Mouse (Mus musculus): Measurements from ENCODE around the gene Pcnx. TPM values are rescaled to one million over a fixed set of nuclear protein-coding genes. Genes with fewer than 3 reads are reported as not detected.

Gene Pcnx
- polyA plus RNA-seq, 1 experiment from 2014 or later: 19.5 TPM

DNA sequence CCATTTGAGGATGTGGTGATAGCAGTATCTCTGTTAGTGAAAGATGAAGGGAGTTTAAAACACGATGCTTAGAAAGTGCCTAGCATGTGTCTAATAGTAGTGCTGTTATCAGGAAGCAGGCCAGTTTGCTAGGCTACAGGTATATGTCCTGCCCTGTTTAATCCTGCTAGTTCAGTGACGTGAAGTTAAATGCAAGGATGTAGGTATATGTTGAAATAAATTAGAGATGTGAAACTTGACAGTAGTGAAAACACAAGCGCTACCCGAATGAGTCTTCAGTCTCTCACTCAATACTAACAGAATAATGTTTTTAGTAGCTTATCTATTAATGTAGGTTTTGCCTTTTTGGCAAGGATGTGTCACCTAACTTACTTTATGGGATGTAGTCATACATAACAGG lies 62.0 kb downstream of the Pcnx start:
- 90% methylated on average over 4 of the region's 4 CpGs for WGBS
- no peaks in the 10 kb centered on the region for H3K27me3 ChIP-seq (ENCODE audit: control insufficient read depth, insufficient read depth, low read length)
- peaks cover 28% of the 10 kb centered on the region for H3K36me3 ChIP-seq (ENCODE audit: control insufficient read depth, insufficient read depth, low read length)
- no peak overlapping the region for H3K27ac ChIP-seq (ENCODE audit: low read depth, low read length)
- no peak overlapping the region for H3K4me2 ChIP-seq (replicated peaks; ENCODE audit: low read depth, low read length)
- no peak overlapping the region for H3K4me3 ChIP-seq (ENCODE audit: low read length)
- H3K9ac ChIP-seq (ENCODE audit: low read depth, low read length): no peak overlapping the region
- no peaks in the 10 kb centered on the region for H3K9me3 ChIP-seq (ENCODE audit: control insufficient read depth, low read length)
- ATAC-seq (ENCODE audit: low FRiP score, low TSS enrichment): no peak
- no peaks in the 10 kb centered on the region for H3K4me1 ChIP-seq (ENCODE audit: control insufficient read depth, insufficient read depth, low read length)

DNA sequence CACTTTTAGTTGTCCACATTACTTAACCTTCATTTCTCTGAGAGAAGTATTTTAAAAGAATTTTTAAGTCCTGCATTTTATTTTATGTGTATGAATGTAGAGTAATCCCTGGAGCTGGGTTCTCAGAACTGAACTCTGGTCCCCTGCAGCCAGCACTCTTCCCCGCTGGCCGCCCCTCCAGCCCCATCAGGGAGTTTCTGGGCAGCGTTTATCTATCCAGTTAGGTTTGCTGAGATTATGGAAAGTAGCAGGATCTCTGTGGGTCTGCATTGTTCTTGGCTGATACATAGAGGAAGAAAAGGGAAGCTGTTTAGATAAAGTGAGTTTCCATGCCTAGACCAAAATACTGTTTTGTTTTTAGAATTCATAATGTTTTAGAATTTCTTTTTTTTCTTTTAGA lies 63.0 kb downstream of the Pcnx start:
- Histone ChIP-seq H3K4me2 (replicated peaks; ENCODE audit: low read depth, low read length) (no peak overlapping the region), H3K9ac (ENCODE audit: low read depth, low read length) (no peak overlapping the region), H3K27me3 (ENCODE audit: control insufficient read depth, insufficient read depth, low read length) (no peaks in the 10 kb centered on the region), H3K4me3 (ENCODE audit: low read length) (no peak overlapping the region), H3K9me3 (ENCODE audit: control insufficient read depth, low read length) (no peaks in the 10 kb centered on the region), H3K4me1 (ENCODE audit: control insufficient read depth, insufficient read depth, low read length) (no peaks in the 10 kb centered on the region), H3K27ac (ENCODE audit: low read depth, low read length) (no peak overlapping the region), H3K36me3 (ENCODE audit: control insufficient read depth, insufficient read depth, low read length) (peaks cover 22% of the 10 kb centered on the region)
- no peak for ATAC-seq (ENCODE audit: low FRiP score, low TSS enrichment)
- WGBS: 84% methylated on average over 3 of the region's 3 CpGs

DNA sequence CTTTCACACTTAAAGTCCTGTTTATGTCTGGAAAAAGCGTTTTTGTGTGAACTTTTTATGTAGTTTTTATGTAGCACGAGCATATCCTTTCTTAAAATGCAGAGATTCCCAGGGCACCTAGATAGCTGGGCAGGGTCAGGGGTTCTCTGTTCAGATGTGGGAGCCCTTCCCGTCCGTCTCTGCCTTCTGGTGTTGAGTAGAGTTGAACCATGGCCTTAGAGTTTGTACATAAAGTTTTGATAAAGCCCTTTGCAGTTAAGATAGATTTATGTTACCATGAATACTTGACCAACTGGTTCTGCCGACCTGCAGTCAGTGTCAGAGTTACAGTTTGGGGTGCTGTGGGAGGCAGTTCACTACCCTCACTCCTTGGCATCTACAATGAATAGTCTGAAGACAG lies 67.3 kb downstream of the Pcnx start:
- Histone ChIP-seq H3K4me3 (ENCODE audit: low read length) (no peak overlapping the region), H3K4me2 (replicated peaks; ENCODE audit: low read depth, low read length) (no peak overlapping the region), H3K9ac (ENCODE audit: low read depth, low read length) (no peak overlapping the region), H3K27me3 (ENCODE audit: control insufficient read depth, insufficient read depth, low read length) (no peaks in the 10 kb centered on the region), H3K36me3 (ENCODE audit: control insufficient read depth, insufficient read depth, low read length) (no peaks in the 10 kb centered on the region; the same call in 1 of the 2 replicates), H3K9me3 (ENCODE audit: control insufficient read depth, low read length) (no peaks in the 10 kb centered on the region), H3K27ac (ENCODE audit: low read depth, low read length) (no peak overlapping the region), H3K4me1 (ENCODE audit: control insufficient read depth, insufficient read depth, low read length) (no peaks in the 10 kb centered on the region)
- 78% methylated on average over 5 of the region's 5 CpGs for WGBS
- no peak for ATAC-seq (ENCODE audit: low FRiP score, low TSS enrichment)

DNA sequence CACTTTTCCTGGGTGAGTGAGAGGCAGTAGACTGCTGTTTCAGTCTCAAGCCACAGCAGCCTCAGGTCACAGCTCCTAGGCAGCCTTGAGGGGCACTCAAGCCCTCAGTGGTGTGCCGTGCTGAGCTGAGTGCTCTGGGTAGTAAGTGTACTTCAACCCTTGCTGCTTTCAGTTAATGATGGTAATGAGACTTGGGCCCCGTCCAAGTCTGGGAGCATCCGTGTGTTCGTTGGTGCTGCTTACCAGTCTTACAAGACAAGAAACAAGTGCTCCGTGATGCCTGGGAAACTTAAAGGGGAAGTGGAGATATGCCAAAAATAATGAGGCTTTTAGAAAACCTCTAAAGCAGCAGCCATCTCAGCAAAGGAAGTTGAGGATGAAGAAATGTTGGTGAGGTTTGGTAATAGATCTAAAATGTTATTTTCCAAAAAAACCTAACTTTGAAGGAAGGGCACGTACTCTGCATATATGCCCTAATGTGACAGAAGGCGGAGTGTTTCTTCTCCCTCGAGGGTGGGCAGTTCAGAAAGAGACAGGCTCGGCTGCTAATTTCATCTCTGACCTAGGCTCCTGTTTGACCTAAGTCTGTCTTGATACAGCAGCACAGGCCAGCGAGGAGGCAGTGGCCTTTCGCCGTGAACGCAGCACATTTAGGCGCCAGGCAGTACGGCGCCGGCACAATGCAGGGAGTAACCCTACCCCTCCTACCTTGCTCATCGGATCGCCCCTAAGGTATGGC lies 68.0 kb downstream of the Pcnx start:
- Histone ChIP-seq H3K4me2 (replicated peaks; ENCODE audit: low read depth, low read length) (no peak overlapping the region), H3K36me3 (ENCODE audit: control insufficient read depth, insufficient read depth, low read length) (no peaks in the 10 kb centered on the region; the same call in 1 of the 2 replicates), H3K27me3 (ENCODE audit: control insufficient read depth, insufficient read depth, low read length) (no peaks in the 10 kb centered on the region), H3K9me3 (ENCODE audit: control insufficient read depth, low read length) (no peaks in the 10 kb centered on the region), H3K4me1 (ENCODE audit: control insufficient read depth, insufficient read depth, low read length) (no peaks in the 10 kb centered on the region), H3K4me3 (ENCODE audit: low read length) (no peak overlapping the region), H3K9ac (ENCODE audit: low read depth, low read length) (no peak overlapping the region), H3K27ac (ENCODE audit: low read depth, low read length) (no peak overlapping the region)
- WGBS: 76% methylated on average over 19 of the region's 19 CpGs
- ATAC-seq (ENCODE audit: low FRiP score, low TSS enrichment): no peak

DNA sequence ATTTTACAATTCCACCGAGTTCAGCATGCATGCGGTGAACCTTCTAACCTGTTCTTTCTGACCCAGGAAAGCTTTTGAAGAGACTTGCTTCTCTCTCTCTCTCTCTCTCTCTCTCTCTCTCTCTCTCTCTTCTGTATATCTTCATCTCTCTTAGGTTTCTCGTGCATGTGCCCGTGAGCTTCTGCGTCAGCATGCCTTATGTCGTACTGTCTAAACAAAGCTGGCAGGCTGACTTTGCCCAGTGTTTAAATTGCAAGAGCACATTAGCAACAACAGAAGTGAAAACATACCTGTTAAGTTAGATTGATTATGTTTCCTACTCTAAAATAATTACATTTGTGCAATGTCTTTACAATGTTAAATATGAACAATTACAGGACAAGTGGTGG lies 68.6 kb downstream of the Pcnx start:
- no peaks in the 10 kb centered on the region for H3K9me3 ChIP-seq (ENCODE audit: control insufficient read depth, low read length)
- no peak overlapping the region for H3K4me3 ChIP-seq (ENCODE audit: low read length)
- WGBS: 76% methylated on average over 6 of the region's 6 CpGs
- H3K4me2 ChIP-seq (replicated peaks; ENCODE audit: low read depth, low read length): no peak overlapping the region
- no peaks in the 10 kb centered on the region for H3K4me1 ChIP-seq (ENCODE audit: control insufficient read depth, insufficient read depth, low read length)
- H3K27ac ChIP-seq (ENCODE audit: low read depth, low read length): no peak overlapping the region
- H3K27me3 ChIP-seq (ENCODE audit: control insufficient read depth, insufficient read depth, low read length): no peaks in the 10 kb centered on the region
- no peak for ATAC-seq (ENCODE audit: low FRiP score, low TSS enrichment)
- no peak overlapping the region for H3K9ac ChIP-seq (ENCODE audit: low read depth, low read length)
- H3K36me3 ChIP-seq (ENCODE audit: control insufficient read depth, insufficient read depth, low read length): peaks cover 1% of the 10 kb centered on the region; the same call in 1 of the 2 replicates

DNA sequence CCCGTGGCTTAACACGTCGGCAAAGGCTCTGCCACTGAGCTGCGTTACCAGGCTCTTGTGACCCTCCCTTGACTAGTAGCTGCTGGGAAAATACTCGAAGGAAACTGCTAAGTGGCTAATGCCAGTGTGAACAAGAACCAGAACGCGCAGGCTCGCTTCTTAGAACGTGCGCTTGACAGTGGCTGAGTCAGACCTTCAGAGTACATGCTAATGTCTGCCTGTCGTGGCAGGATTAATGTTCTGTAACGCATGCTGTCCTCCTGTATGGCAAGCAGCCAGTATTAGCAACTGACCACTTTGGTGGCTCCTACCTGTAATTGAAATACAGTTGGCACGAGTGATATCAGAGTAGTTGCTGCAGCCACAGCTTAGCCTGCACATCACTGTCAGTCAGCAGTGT lies 72.2 kb downstream of the Pcnx start:
- ATAC-seq (ENCODE audit: low FRiP score, low TSS enrichment): no peak
- Histone ChIP-seq H3K27ac (ENCODE audit: low read depth, low read length) (no peak overlapping the region), H3K4me3 (ENCODE audit: low read length) (no peak overlapping the region), H3K4me1 (ENCODE audit: control insufficient read depth, insufficient read depth, low read length) (no peaks in the 10 kb centered on the region), H3K9me3 (ENCODE audit: control insufficient read depth, low read length) (no peaks in the 10 kb centered on the region), H3K4me2 (replicated peaks; ENCODE audit: low read depth, low read length) (no peak overlapping the region), H3K27me3 (ENCODE audit: control insufficient read depth, insufficient read depth, low read length) (no peaks in the 10 kb centered on the region), H3K9ac (ENCODE audit: low read depth, low read length) (no peak overlapping the region), H3K36me3 (ENCODE audit: control insufficient read depth, insufficient read depth, low read length) (peaks cover 4% of the 10 kb centered on the region; the same call in 1 of the 2 replicates)
- 63% methylated on average over 13 of the region's 13 CpGs for WGBS

DNA sequence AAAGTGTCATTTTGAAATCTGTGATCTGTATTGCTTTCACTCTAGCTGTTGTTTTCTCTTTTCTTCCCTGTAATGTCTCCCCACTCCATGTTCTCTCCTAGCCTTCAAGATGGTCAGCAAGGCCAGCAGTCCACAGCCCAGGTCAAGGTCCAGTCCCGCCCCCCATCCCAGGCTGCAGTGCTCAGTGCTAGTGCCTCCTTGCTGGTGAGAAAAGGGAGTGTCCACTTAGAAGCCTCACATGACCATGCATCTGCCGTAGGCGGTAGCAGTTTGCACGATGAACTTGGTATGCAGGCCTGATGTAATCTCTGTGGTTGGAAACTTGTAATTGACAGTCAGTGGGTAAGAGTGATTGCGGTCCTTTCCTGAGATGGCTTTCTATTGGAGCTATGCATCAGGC lies 73.6 kb downstream of the Pcnx start:
- Histone ChIP-seq H3K36me3 (ENCODE audit: control insufficient read depth, insufficient read depth, low read length) (peaks cover 4% of the 10 kb centered on the region; the same call in 1 of the 2 replicates), H3K4me2 (replicated peaks; ENCODE audit: low read depth, low read length) (no peak overlapping the region), H3K4me1 (ENCODE audit: control insufficient read depth, insufficient read depth, low read length) (no peaks in the 10 kb centered on the region), H3K27me3 (ENCODE audit: control insufficient read depth, insufficient read depth, low read length) (no peaks in the 10 kb centered on the region), H3K9ac (ENCODE audit: low read depth, low read length) (no peak overlapping the region), H3K27ac (ENCODE audit: low read depth, low read length) (no peak overlapping the region), H3K9me3 (ENCODE audit: control insufficient read depth, low read length) (no peaks in the 10 kb centered on the region), H3K4me3 (ENCODE audit: low read length) (no peak overlapping the region)
- ATAC-seq (ENCODE audit: low FRiP score, low TSS enrichment): no peak
- 91% methylated on average over 5 of the region's 5 CpGs for WGBS

DNA sequence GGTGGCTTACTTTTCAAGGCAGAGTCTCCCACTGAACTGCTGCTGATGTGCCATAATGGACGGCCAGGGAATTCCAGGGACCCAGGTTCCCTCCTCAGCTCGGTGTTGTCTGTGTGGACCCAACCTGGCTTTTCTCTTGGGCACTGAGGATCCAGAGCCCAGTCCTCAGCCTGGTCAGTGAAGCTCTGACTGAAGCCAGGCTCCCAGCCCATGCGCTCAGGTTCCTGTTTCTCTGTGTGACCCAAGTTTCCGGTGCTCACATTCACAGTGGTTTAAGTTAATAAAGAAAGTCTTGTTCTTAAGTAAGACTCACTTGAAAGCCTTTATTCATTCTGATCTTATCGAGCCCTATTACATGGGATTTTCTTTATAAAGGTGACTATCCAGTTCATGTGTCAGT lies 74.7 kb downstream of the Pcnx start:
- H3K4me2 ChIP-seq (replicated peaks; ENCODE audit: low read depth, low read length): no peak overlapping the region
- 94% methylated on average over 5 of the region's 5 CpGs for WGBS
- H3K4me3 ChIP-seq (ENCODE audit: low read length): no peak overlapping the region
- no peak overlapping the region for H3K9ac ChIP-seq (ENCODE audit: low read depth, low read length)
- no peaks in the 10 kb centered on the region for H3K4me1 ChIP-seq (ENCODE audit: control insufficient read depth, insufficient read depth, low read length)
- H3K9me3 ChIP-seq (ENCODE audit: control insufficient read depth, low read length): no peaks in the 10 kb centered on the region
- H3K27ac ChIP-seq (ENCODE audit: low read depth, low read length): no peak overlapping the region
- H3K27me3 ChIP-seq (ENCODE audit: control insufficient read depth, insufficient read depth, low read length): no peaks in the 10 kb centered on the region
- ATAC-seq (ENCODE audit: low FRiP score, low TSS enrichment): no peak
- H3K36me3 ChIP-seq (ENCODE audit: control insufficient read depth, insufficient read depth, low read length): peaks cover 4% of the 10 kb centered on the region; the same call in 1 of the 2 replicates

DNA sequence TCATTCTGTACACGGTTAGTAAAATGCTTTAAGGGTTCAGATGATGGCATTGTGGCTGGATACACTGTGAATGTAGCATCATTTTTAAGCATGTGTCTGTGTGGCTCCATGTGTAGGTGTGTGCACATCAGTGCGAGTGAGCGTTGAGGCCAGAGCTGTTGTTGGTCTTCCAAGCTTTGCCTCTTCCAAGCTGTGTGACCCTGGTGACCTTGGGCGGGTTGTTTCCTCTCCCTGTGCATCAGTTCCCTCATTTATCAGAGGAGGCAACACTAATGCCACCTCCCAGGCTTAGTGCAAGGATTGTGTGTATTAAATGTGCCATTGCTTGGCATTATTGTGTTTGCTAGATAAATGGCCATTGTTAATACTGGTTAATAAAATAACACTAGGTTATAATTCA lies 76.2 kb downstream of the Pcnx start:
- Histone ChIP-seq H3K4me3 (ENCODE audit: low read length) (no peak overlapping the region), H3K27me3 (ENCODE audit: control insufficient read depth, insufficient read depth, low read length) (no peaks in the 10 kb centered on the region), H3K9ac (ENCODE audit: low read depth, low read length) (no peak overlapping the region), H3K36me3 (ENCODE audit: control insufficient read depth, insufficient read depth, low read length) (peaks cover 4% of the 10 kb centered on the region; the same call in 1 of the 2 replicates), H3K4me1 (ENCODE audit: control insufficient read depth, insufficient read depth, low read length) (no peaks in the 10 kb centered on the region), H3K9me3 (ENCODE audit: control insufficient read depth, low read length) (no peaks in the 10 kb centered on the region), H3K4me2 (replicated peaks; ENCODE audit: low read depth, low read length) (no peak overlapping the region), H3K27ac (ENCODE audit: low read depth, low read length) (no peak overlapping the region)
- no peak for ATAC-seq (ENCODE audit: low FRiP score, low TSS enrichment)
- 64% methylated on average over 4 of the region's 4 CpGs for WGBS
